Comparison of ENCODE assay signal across 26 mouse cellular contexts in the genomic region with DNA sequence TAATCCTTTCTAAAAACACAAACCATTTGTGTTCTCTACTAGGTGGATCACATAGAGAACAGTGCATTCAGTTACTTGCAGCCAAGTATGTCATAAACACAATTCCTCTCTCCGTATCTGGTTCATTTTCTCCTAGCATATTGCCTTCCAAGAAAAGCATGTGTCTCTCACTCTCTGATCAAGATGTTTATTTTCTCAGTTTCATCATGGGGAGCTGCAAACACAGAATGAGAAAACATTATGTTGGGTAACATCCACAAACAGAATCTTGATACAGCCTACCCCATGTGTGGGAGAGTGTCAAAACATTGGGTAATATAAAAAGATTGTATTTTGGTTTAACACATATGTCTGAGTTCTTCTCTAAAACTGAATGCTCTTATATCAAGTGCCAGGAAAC.
DNase-seq lines count a peak whose midpoint lies in the region; ATAC-seq and TF ChIP-seq lines count a peak whose summit lies in the region.
"Had no signal": no experiment of that assay in that cellular context is flagged by ENCODE, and none has a peak within 500 bp of the region (broad histone marks: within the 10 kb centered on the region; RNA-seq: fewer than 3 reads in every experiment).

No protein-coding gene starts in this region.

- H3K4me1 ChIP-seq in forebrain, postnatal 0 days (ENCODE audit: insufficient read depth): no peaks in the 10 kb centered on the region
- no peaks in the 10 kb centered on the region for H3K4me1 ChIP-seq in kidney, embryonic 16.5 days (ENCODE audit: insufficient read depth, low read length)
- H3K4me1 ChIP-seq: embryonic facial prominence, embryonic 13.5 days; heart, embryonic 10.5 days; intestine, embryonic 15.5 days; midbrain, embryonic 15.5 days; neural tube, embryonic 12.5 days had no signal

- peak; percentile 95 for ATAC-seq in forebrain, postnatal 0 days
- ATAC-seq in kidney, embryonic 16.5 days (ENCODE audit: low FRiP score, low TSS enrichment): no peak
- ATAC-seq: hindbrain, embryonic 16.5 days; intestine, embryonic 15.5 days; midbrain, embryonic 15.5 days; Patski had no signal

- H3K9me3 ChIP-seq in forebrain, postnatal 0 days (ENCODE audit: low read length): no peaks in the 10 kb centered on the region
- no peaks in the 10 kb centered on the region for H3K9me3 ChIP-seq in kidney, embryonic 16.5 days (ENCODE audit: low read length)
- H3K9me3 ChIP-seq: embryonic facial prominence, embryonic 13.5 days; heart, embryonic 10.5 days; intestine, embryonic 15.5 days; midbrain, embryonic 15.5 days; neural tube, embryonic 12.5 days had no signal

- no peak overlapping the region for H3K27ac ChIP-seq in forebrain, postnatal 0 days (ENCODE audit: low read depth, low read length)
- no peak overlapping the region for H3K27ac ChIP-seq in kidney, embryonic 16.5 days (ENCODE audit: low read length)
- H3K27ac ChIP-seq: embryonic facial prominence, embryonic 13.5 days; heart, embryonic 10.5 days; intestine, embryonic 15.5 days; midbrain, embryonic 15.5 days; neural tube, embryonic 12.5 days had no signal

- H3K36me3 ChIP-seq in forebrain, postnatal 0 days (ENCODE audit: insufficient read depth): no peaks in the 10 kb centered on the region
- H3K36me3 ChIP-seq in kidney, embryonic 16.5 days (ENCODE audit: insufficient read depth, low read length): no peaks in the 10 kb centered on the region
- H3K36me3 ChIP-seq: embryonic facial prominence, embryonic 13.5 days; G1E; heart, embryonic 10.5 days; intestine, embryonic 15.5 days; midbrain, embryonic 15.5 days; neural tube, embryonic 12.5 days had no signal

- TF ChIP-seq CTCF in forebrain, postnatal 0 days (IDR thresholded peaks at IDR 0.05; ENCODE audit: low read depth): no peak

- no peaks in the 10 kb centered on the region for H3K27me3 ChIP-seq in forebrain, postnatal 0 days (ENCODE audit: insufficient read depth, low read length)
- H3K27me3 ChIP-seq in kidney, embryonic 16.5 days (ENCODE audit: insufficient read depth, low read length): no peaks in the 10 kb centered on the region
- H3K27me3 ChIP-seq: CH12.LX; embryonic facial prominence, embryonic 13.5 days; intestine, embryonic 15.5 days; midbrain, embryonic 15.5 days; neural tube, embryonic 12.5 days; Patski had no signal

- H3K4me3 ChIP-seq in forebrain, postnatal 0 days (ENCODE audit: low read depth, low read length): no peak overlapping the region
- H3K4me3 ChIP-seq in kidney, embryonic 16.5 days (ENCODE audit: low read length): no peak overlapping the region
- H3K4me3 ChIP-seq: embryonic facial prominence, embryonic 13.5 days; erythroblast, embryonic 14.5 days; heart, embryonic 10.5 days; intestine, embryonic 15.5 days; midbrain, embryonic 15.5 days; neural tube, embryonic 12.5 days had no signal

- no peak overlapping the region for H3K9ac ChIP-seq in forebrain, postnatal 0 days
- H3K9ac ChIP-seq in kidney, embryonic 16.5 days (replicated peaks; ENCODE audit: low read length): no peak overlapping the region
- H3K9ac ChIP-seq: embryonic facial prominence, embryonic 13.5 days; intestine, embryonic 15.5 days; midbrain, embryonic 15.5 days; neural tube, embryonic 12.5 days had no signal

- no peak overlapping the region for H3K4me2 ChIP-seq in forebrain, postnatal 0 days (ENCODE audit: low read depth)
- H3K4me2 ChIP-seq in kidney, embryonic 16.5 days (replicated peaks; ENCODE audit: low read depth, low read length): no peak overlapping the region
- H3K4me2 ChIP-seq: embryonic facial prominence, embryonic 13.5 days; intestine, embryonic 15.5 days; midbrain, embryonic 15.5 days; neural tube, embryonic 12.5 days had no signal

- 50% methylated on average over 1 of the region's 1 CpGs for WGBS in forebrain, postnatal 0 days
- WGBS in kidney, embryonic 16.5 days: 89% methylated on average over 1 of the region's 1 CpGs

- DNase-seq in frontal cortex, adult 2 months (ENCODE audit: extremely low spot score in 1 of 2, low spot score in 1 of 2): peak; percentile 11 to 32
- no peak for DNase-seq in frontal cortex, postnatal 25 days (ENCODE audit: low spot score in 2 of 2)
- DNase-seq in left cerebral cortex, postnatal 25 days (ENCODE audit: low spot score in 2 of 2): peak; percentile 11 to 43
- no peak for DNase-seq in left cerebral cortex, adult 18-20 months (ENCODE audit: low spot score in 2 of 2)
- peak; percentile 58 for DNase-seq in forebrain, postnatal 0 days
- DNase-seq in kidney, postnatal 10 days: no peak
- DNase-seq: adrenal gland, postnatal 36 days; B cell, adult 2 months; cerebellum, adult 18-20 months; cerebellum, postnatal 36 days; embryo, embryonic 11 days; kidney, adult 8-10 months; kidney, postnatal 25 days; lung, postnatal 4 days; thymus, postnatal 14 days had no signal

- intact Hi-C loops in left cerebral cortex, postnatal 25 days (cut with DNase I): no loop called here

Comparison
In these comparisons a context has a peak if more than half of its experiments do, and no peak if none do; other contexts are left out.
1. DNase-seq: peak in frontal cortex, adult 2 months (2 of 2), left cerebral cortex, postnatal 25 days (2 of 2) and forebrain, postnatal 0 days (single experiment); none in frontal cortex, postnatal 25 days (0 of 2), left cerebral cortex, adult 18-20 months (0 of 2) and kidney, postnatal 10 days (single experiment).